Mouse (Mus musculus) heart, postnatal 36 days (tissue): ENCODE results near the gene Ttc29. TPM values are rescaled to one million over a fixed set of nuclear protein-coding genes. Genes with fewer than 3 reads are reported as not detected.

ENCODE experiments used
- DNase-seq, 2 experiments: peaks; one replicate each; pipeline ENCODE4 v3.0.0; 2021 to 2022
- intact Hi-C: fragments of 180-260 bp; cut with DNase I; formaldehyde crosslinking; loops from one replicate; pipeline ENCODE4 v1.15.1; 2025
- total RNA-seq, 2 experiments: library from RNA; stranded (reverse); gene quantifications; 2 replicates each; pipeline ENCODE4 v1.2.3; 2021

Ttc29 gene
- not detected for total RNA-seq

DNA sequence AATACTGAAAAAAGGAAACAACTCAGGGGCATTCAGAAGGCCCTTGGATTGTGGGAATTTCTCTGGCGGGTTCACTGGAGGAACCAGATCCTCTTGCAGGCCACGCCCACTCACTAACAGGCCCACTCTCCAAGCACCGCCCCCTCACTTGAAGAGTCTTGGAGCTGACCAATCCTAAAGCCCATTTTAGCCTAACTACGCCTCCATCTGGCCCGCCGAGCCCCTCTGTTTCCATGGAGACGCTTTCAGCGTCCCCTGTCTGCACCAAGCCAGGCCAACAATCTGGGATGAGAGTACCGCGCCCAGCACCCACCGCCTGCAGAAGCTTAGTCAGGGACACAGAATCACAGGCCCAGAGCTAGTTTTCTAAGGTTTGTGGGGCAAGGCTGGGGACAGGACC is at the start of gene Ttc29:
TSS of gene Ttc29 (plus strand) at position 224 of the 400 bp plus-strand sequence.
- intact Hi-C loops = no loop called here
- DNase-seq = no peak

DNA sequence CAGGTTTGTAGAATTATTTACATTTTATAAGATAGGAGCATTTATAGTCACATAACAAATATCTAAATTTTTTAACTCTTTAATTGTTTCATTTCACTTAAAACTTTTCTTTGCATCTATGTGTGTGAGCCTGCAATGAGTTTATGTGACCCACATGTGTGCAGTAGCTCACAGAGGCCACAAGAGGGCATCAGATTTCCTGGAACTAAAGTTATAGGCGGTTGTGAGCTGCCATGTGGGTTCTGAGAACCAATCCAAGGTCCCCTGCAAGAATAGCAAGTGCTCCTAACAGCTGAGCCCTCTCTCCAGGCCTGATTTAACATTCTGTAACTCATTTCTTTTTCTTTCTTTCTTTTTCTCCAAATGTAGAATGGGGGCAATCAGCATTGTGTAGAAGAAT is 41.7 kb upstream of the Ttc29 start:
- no peak for DNase-seq
- intact Hi-C loops = no loop called here

DNA sequence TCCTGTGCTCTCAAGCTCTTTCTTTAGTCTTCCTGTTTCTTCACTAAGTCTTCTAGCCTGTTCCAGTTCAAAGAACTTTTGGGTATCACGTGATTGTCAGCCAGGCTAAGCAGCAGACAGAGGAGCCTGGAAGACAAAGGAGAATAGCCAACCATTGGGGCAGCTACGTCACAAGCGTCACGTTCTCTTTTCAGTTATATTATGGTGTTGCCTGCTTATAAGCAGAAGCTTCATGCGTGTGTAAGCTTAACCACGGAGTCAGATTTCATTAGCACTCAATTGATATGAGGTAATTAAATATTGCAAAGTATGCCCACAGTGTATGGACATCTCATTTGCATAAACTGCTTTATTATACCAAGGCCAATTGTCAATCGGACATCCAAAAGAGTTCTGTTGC is 30.4 kb upstream of the Ttc29 start:
- intact Hi-C loops = no loop called here
- DNase-seq = no peak

DNA sequence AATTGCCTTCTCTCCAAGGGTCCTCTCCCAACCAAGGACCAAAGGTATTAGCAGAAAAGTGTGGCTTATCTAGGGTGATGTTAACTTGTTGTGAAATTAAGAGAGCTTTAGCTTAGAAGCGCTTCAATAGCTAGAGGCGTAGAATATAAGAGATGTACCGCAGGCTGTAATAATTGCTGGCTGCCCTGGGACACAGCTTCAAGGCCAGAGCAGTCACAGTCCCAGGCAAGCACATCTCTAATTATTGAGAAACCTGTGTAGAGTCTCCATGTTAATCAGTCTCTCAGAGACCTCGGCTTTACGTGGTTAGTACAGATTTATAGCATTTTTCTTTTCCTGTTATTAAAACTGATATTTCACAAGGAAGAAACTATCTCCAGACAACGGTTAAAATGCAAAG is 29.7 kb upstream of the Ttc29 start:
- no peak for DNase-seq
- intact Hi-C loops = no loop called here

DNA sequence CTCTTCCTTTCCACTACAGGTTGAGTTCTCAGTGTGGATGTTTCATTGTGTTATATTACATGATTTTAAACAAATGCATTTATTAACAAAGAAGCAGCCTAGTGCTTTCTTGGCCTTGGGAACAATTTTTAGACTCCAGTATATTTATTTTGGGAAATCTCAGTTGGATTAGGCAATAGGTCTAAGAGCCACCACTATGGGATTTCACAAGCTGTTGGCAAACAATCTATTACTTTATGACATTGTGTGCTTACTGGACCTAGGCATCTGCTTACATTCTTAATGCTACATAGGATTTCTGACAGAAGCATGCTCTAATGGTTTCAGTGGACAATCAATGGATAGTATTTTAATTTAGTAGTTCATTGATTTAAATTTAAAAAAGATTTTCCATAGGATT is 26.0 kb upstream of the Ttc29 start:
- intact Hi-C loops = no loop called here
- no peak for DNase-seq

DNA sequence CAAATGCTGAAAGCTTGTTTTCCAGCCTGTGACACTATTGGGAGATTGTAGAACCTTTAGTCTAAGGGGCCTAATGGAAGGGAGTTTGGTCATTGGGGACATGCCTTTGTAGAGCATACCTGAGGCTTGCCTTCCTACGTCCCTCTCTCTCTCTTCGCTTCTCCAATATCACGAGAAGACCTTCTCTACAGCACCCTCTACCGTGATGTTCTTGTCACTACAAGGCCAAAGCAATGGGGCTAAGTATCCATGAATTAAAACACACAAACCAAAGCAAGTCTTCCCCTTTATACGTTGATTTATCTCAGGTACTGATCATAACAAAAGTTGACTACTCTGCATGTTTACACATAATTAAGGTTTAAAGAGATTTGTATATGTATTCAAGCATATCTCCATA is 8.9 kb upstream of the Ttc29 start:
- intact Hi-C loops = no loop called here
- no peak for DNase-seq

DNA sequence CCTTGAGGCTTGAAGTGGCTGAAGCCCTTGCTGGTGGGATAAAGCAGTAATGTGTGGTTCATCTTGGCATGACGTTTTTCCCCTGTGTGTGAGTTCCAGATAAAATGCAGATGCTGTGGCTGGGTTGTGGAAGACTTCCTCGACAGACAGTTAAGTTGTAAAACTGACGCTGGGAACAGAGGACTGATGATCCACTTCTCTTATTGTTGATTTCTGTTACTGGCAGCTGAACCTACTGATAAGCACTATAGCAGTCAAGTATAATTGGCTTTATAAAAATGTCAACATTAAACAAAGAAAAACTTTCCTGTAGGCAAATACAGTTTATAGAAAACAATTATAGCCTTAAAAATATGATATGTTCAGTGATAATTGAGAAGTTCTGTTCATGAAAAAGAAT is 2.7 kb upstream of the Ttc29 start:
- intact Hi-C loops = no loop called here

DNA sequence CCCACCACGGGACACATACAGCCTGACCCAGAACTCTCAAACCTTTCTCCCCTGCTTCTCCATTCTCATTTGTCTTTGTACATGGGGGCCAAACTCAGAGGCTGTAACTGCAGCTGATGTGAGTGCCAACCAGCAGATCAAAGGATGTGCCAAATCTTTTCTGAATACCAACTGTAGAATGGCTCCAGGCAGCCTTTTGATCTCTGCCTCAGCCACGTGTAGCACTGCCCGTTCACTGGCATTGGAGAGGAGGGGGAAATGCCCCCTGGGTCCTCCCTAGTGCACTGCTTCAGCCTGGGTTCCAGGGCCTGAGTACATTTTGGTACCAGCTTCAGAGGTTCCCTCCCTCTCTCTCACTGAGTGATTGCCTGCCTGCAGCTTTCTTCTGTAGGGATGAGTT is 1.5 kb downstream of the Ttc29 start:
- DNase-seq = no peak
- intact Hi-C loops = no loop called here

More for the DNA sequence above, 2.7 kb upstream of the Ttc29 start:
- DNase-seq = no peak

DNA sequence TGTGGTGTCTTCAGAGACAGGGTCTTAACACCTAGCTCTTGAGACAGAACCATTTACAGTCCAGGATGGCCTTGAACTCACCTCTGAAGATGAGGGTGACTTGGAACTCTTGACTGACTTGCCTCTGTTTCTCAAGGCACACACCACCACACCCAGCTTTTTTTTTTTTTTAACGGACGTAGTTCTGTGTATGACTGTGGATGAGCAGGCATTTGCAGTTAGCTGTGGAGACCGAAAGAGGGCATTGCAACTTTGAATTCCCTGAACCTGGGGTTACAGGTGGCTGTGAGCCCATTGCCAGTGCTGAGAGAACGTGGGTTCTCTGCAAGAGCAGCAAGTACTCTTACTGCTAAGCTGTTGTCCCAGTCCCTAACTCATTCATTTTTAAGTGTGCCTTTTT is 13.0 kb downstream of the Ttc29 start:
- intact Hi-C loops = no loop called here
- DNase-seq = no peak

DNA sequence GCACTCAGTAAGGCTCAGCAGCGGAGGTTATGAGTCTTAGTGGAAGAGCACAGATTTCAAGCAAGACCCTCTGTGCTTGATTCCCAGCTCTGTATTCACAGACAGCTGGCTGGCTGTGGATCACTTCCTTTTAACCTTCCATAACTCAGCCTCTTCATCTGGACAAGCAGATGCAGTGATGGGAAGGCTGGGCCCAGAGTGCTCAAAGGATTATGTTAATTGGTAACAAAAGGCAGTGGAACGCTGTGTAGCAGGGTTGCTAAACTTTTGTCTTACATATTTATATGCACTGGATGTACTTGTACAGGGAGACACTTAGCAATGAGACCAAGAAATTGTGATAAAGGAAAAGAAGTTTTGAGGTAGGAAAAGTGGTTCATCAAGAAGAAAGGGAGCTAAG is 17.6 kb downstream of the Ttc29 start:
- DNase-seq = no peak
- intact Hi-C loops = loop anchor here (10.0 kb wide), 1 partner anchor 1064 kb away; the partner anchor contains the start of gene Mmaa

DNA sequence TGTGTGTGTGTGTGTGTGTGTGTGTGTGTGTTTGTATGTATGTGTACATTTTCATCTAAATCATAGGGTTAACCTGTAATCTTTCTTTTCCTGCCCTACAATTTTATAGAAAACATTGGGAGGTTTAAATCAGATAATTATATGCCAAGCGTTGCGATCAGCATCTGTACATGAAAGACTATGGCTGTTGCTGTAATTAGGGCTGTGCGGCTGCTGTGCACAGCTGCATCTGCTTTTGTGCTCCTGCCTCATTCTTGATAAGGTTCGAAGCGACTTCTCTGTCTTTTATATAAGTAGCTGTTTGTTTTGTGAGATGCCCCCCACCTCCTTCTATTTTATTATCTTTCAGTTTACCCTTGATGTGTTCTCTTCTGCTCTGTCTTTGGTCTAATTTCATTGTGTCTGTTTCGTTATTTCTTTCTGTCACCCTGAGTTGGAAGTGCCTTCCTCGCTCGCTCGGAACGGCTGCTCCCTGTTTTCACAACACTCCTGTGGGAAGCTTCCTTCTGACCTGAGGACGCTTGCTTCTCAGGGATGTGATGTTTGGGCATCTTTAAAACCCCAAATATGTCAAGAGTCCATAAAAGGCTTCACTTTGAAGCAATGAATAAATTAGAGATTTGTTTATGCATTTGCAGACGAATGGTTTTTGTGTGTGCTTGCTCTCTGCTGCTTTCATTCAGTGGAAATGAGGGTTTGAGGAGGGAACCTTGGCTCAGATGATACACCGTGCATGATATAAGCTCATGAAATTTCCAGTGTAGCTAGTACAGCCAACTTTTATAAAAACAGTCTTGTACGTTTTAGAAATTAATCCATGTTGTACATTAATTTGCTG is 20.0 kb downstream of the Ttc29 start:
- intact Hi-C loops = loop anchor here (10.0 kb wide), 1 partner anchor 1062 kb away; the partner anchor contains the start of gene Mmaa
- DNase-seq = no peak

DNA sequence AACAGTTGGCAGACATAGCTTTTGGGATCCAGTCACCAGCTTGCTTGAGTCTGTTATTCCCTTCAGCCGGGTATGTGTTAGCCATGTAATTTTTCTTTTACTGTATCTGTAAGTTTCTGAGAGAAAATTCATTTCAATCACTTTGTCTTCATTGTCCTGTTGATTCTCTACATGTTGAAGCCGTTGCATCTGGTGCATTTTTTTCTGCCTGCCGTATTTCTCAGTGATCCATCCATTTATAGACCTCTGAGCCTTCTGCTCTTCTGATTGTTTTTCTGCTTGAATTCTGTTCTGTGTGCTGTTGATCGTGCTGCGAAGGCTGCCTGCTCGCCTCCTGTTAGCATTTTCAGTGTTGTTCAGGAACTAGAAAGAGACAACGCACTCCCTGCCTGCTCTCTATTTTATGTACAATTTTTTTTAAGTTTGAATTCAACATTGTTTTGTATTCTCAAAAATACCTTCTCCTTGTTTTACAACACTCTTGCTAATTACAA is 20.7 kb downstream of the Ttc29 start:
- no peak for DNase-seq
- intact Hi-C loops = loop anchor here (10.0 kb wide), 1 partner anchor 1061 kb away; the partner anchor contains the start of gene Mmaa

DNA sequence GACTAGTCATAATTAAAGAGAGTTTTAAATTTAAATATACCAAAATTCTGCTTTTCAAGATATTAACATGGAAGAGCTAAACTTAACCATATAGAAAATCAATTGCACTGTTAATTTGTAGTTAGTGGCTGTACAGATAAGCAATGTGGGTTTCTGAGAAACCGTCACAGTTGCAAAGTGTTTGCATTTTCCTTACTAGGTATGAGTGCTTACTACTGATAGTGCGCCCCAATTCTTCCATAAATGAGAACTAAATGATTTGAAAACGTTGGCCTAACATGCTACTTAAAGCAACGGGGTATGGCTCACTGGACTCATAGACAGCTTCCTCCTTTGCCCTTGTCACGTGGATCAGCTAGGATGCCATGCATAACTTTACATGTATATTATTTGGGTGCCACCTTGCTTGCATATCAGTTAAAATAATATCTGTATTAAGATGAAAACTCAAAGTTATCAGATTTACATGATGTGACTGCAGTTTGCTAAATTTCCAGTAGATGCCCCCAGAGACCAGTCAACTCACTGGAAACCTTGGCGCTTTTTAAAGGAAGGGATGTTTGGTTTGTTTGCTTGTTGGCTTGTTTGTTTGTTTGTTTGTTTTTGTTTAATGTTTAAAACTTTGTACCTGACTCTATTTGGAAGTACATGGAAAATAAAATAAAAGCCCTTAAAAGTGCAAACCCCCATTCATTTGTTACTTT is 25.0 kb downstream of the Ttc29 start:
- peak in 1 of 2 experiments; percentile 22 for DNase-seq
- intact Hi-C loops = loop anchor here (2.0 to 10.0 kb wide), 3 partner anchors 504 to 1057 kb away; partner anchors contain the start of gene Mmaa

DNA sequence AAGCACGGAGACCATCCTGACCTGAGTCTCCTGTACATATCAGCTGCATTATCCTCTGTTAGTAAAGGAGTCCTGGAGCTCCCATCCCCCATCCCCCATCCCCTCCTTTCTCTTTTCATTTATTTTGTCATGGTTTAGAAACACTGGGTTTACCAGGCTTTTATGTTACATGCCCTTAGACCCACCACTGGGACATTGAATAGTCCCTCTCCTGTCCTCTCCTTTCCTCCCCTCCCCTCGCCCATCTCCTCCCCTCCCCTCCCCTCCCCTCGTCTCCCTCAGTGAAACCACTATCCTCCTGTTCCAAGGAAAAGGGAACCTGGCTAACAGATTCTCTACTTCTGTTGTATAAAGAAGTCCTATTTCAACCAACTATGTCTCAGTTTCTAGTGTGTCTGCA is 38.0 kb downstream of the Ttc29 start:
- DNase-seq = no peak
- intact Hi-C loops = no loop called here

DNA sequence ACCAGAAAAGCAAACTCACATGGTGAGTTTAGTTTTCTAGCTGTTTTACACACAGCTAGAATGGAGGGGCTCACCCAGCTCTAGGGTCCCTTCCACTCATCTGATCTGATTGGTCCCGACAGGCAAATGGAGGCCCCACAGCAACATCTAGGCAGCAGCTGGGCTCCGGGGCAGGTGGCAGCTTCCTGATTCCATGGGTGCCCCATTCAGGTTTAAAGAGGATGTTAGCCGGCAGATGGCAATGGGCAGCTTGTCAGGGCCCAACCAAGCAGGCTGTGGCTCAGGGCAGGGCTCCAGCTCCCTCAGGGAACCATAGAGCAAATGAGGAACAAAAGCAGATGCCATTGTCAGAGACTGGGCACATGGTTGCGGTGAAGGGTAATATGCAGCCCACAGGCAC is 41.3 kb downstream of the Ttc29 start:
- no peak for DNase-seq
- intact Hi-C loops = no loop called here

DNA sequence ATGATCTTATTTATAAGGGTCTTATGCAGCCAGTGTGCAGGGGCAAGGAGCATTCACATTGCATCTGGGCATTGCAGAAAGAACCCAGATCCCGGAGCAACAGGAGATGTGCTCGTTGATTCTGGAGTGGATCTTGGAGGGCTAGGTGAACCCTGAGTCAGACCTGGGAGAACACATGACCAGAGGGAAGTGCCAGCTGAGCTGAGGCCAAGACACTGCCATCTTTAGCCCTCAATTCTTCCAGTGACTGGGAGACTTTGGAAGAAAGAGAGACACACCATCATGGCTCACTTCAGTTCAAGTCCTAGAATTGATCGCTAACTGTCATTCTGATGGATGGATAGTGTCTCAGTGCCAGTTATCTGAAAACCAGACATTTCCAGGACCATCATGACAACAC is 41.9 kb downstream of the Ttc29 start:
- intact Hi-C loops = no loop called here
- DNase-seq = no peak

DNA sequence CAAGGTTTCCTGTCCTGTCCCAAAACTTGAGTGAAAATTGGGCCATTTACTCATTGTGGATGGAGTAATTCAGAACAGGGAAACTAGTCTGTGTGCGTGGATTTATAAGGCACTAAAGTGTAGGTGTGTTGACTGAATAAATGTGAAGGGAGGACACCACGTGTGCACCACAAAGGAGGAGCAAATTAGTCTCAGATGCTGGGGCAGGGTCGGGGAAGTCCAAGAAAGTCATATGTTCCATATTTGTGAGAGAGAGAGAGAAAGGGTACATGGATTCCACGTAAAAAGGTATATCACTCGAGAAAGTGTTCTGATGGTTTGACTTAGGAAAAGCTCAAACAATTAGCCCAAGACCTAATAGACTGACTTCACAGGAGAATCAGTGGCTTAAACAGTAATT is 52.4 kb downstream of the Ttc29 start:
- DNase-seq = no peak
- intact Hi-C loops = no loop called here

DNA sequence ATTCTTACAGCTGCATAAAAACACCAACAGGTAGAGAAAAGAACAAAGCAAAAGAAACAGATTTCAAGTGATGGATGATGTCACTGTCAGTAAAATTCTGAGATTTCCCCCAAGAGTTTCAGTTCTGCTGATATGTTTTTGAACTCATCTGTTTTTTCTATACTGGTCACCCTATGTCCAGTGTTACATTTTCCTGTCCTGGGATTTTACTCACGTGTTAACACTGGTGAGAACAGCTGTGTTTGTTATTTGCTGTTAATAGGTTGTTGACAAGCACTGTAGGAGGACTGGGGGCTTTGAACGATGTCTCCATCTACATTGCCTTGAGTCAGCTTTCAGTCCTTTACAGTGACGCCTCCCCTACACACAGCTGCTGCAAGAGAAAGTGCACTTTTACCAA is 53.1 kb downstream of the Ttc29 start:
- no peak for DNase-seq
- intact Hi-C loops = no loop called here

DNA sequence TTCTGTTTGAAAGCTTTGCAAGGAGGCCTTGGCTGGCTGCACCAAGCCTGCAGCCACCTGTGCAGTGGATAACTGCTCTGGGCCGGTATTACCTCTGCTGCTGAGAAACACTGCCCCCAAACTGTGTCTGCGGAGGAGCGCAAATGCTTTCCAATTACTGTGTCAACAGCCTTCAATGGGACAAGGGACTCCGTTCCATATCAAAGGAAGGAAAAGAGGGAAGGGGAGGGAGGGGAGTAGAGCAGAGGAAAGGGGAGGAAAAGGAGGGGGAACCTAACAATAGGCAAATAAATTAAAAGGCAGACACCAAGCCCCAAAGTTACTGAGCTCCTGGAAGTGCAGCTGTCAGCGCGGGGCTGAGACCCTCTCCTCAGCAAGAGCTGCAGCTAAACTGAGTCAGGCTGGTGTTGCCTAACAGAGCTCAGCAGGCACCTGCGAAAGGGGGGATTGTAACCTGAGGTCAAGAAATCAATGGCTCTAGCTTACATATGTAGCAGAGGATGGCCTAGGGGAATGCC is 54.9 kb downstream of the Ttc29 start:
- no peak for DNase-seq
- intact Hi-C loops = no loop called here

DNA sequence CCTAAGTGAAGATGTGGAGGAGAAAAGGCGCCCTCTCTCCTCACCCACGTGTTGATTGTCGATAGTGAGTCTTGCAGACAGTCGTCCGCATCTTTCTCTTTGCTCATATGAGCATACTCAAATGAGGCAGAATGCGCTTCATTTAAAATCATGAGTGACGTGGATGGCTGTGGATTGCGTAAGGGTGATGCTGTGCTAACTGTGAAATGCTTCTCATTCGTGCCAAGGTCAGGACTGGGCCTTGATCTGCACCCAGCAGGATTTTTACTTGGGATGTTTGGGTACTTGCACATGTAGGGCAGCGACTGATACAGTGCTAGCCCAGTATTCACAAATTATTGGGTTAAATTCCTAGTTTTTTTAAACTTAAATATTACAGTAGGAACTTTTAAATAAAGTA is 56.2 kb downstream of the Ttc29 start:
- DNase-seq = no peak
- intact Hi-C loops = no loop called here

DNA sequence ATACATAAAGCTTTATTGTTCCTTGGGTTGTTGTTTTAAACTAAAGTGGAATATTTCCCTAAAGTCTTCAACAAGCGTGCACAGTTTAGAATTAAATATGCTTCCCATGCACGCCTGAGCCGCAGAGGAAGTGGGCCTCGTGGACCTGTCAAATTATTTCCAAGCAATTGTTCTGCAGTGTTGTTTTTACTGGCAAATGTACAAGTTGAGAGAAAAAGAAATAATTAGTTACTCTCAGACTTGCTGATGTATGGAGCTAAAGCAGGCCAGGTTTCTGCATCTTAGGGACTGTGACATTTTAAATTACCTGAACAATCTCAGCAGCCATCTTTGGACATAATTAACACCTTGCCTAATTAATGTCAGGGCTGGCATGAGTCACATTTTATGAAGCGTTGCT is 58.3 kb downstream of the Ttc29 start:
- DNase-seq = no peak
- intact Hi-C loops = no loop called here

DNA sequence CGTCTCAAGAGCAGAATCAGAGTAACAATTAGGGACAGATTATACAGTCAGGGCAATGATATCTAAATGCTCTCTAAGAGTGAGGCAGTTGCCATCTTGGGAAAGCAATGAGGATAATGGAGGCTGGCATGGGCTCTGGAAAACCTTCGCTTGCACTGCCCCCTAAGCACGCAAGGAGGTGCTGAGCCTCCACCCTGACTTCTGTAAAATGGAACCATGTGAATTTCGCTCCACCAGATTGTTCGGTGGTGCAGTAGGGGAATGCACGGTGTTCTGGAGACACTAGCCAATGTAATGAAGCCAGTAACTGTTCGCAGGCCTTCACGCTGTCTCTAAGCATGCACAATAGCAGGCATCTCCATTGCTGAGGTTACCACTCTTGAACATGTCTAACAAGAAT is 63.0 kb downstream of the Ttc29 start:
- intact Hi-C loops = no loop called here
- DNase-seq = no peak
